Mouse (Mus musculus) hindbrain, postnatal 0 days (tissue): Measurements from ENCODE around the gene Myh7. TPM values are rescaled to one million over a fixed set of nuclear protein-coding genes. Genes with fewer than 3 reads are reported as not detected.
A peak's percentile ranks its signal among the peaks of the same experiment; 100 is the strongest.
"Not testable (repeated sequence)": the region's sequence is repeated elsewhere in the genome, so short reads cannot be mapped to it uniquely, and the experiment has no call there.

ENCODE experiments used
- ATAC-seq: fragments of 200-750 bp; cut with Nextera tagmentation; 2 replicates; pipeline ENCODE4 v1.8.0; 2017; ENCODE audit warnings: mild to moderate bottlenecking, moderate TSS enrichment, moderate library complexity
- DNase-seq: peaks from one replicate; pipeline ENCODE4 v3.0.0-alpha.2; 2015; ENCODE audit warnings: low spot score
- H3K27ac ChIP-seq: fragments of 300-500 bp; sonication (generic); 2 replicates; pipeline ENCODE4 v1.5.1; 2014; ENCODE audit warnings: mild to moderate bottlenecking
- H3K27me3 ChIP-seq: fragments of 300-500 bp; sonication (generic); 2 replicates; pipeline ENCODE4 v1.6.1; 2014; ENCODE audit warnings: low read length, mixed read lengths; ENCODE audit not compliant: insufficient read depth
- H3K36me3 ChIP-seq: fragments of 300-500 bp; sonication (generic); 2 replicates; pipeline ENCODE4 v1.6.1; 2014; ENCODE audit warnings: low read length, mixed read lengths; ENCODE audit not compliant: insufficient read depth
- H3K4me1 ChIP-seq: fragments of 300-500 bp; sonication (generic); 2 replicates; pipeline ENCODE4 v1.6.1; 2014; ENCODE audit warnings: antibody characterized with exemption, low read length, mixed read lengths; ENCODE audit not compliant: insufficient read depth
- H3K4me2 ChIP-seq: fragments of 300-500 bp; sonication (generic); 2 replicates; pipeline ENCODE4 v1.6.1; 2014; ENCODE audit warnings: low read depth, mild to moderate bottlenecking, low read length, moderate library complexity, mixed read lengths
- H3K4me3 ChIP-seq: fragments of 300-500 bp; sonication (generic); 2 replicates; pipeline ENCODE4 v1.5.1; 2014; ENCODE audit warnings: low read length
- H3K9ac ChIP-seq: fragments of 300-500 bp; sonication (generic); replicated peaks from 2 replicates; pipeline ENCODE4 v1.6.1; 2014; ENCODE audit warnings: mild to moderate bottlenecking, low read length, moderate library complexity, mixed read lengths
- H3K9me3 ChIP-seq: fragments of 300-500 bp; sonication (generic); 2 replicates; pipeline ENCODE4 v1.6.1; 2016; ENCODE audit warnings: low read length, mixed read lengths
- CTCF ChIP-seq: IDR thresholded peaks from 2 replicates; pipeline ENCODE4 v1.5.1; 2016; ENCODE audit warnings: antibody characterized with exemption, control low read depth, low read depth
- WGBS: fragments of 180-500 bp; shearing (Covaris S2); extraction: QIAGEN DNeasy Blood & Tissue Kit; methylation state at CpG from one replicate; pipeline ENCODE4 v1.1.7; 2014; 5-methylcytosine and 5-hydroxymethylcytosine counted together
- polyA plus RNA-seq: library from polyadenylated mRNA; unstranded; fragments of >200 nt; fragmentation: Nextera tagmentation; extraction: Ambion mirVana; gene quantifications from 2 replicates; pipeline ENCODE4 v1.2.1, GENCODE M21; 2015
- total RNA-seq: library from RNA; depleted of rRNA; stranded (reverse); fragments of >200 nt; gene quantifications from 2 replicates; pipeline ENCODE4 v1.2.3, GENCODE M21; 2014; rRNA removed

Gene Myh7
- total RNA-seq (1.3 and 2.0 TPM in 2 replicates), polyA plus RNA-seq (6.5 and 8.6 TPM in 2 replicates)

DNA sequence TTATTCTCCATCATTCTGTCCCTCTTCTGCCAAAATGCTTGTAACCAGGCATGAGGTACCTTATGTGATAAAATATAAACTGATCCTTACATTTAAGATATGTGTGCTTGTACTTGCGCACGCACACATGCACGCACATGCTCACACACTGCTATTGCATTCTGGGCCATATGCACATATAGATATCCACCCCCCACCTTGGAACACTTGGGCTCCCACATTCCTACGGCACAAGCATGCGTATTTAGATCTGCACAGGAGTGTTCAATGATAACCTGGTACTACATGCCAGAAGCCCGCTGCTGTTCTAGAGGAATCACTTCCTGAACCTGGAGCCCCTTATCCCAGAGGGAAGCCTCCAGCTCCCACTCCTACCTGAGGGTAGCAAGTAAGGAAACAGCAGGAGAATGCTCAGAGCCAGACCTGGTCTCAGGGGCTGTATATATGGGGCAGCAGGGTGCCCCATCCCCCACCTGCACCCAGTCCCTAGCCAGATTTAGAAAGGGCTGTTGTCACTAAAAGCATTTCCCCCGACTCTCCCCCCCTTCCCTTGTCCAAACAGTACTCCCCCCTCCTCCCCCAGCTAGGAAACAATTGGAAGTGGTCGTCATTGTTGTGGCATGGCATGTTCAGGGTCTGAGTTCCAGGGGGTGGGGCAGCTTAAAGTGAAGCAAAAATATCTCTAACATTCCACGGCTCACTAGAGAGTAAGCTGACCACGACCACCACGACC, at the start of gene Myh7:
Gene Myh7 (minus strand): TSS at position 491 of the 733 bp plus-strand sequence.
- ATAC-seq (no peak), DNase-seq (no peak)
- Histone ChIP-seq H3K4me1 (peaks cover 18% of the 10 kb centered on the region), H3K36me3 (no peaks in the 10 kb centered on the region), H3K27ac (peak within 1 kb of the TSS; percentile 87), H3K9me3 (no peaks in the 10 kb centered on the region), H3K27me3 (no peaks in the 10 kb centered on the region), H3K4me2 (no peak within 1 kb of the TSS), H3K9ac (peak within 1 kb of the TSS; percentile 25; the same call in 1 of the 2 replicates), H3K4me3 (no peak within 1 kb of the TSS)
- 55% methylated on average over 11 of the region's 11 CpGs for WGBS
- TF ChIP-seq CTCF, result no peak

DNA sequence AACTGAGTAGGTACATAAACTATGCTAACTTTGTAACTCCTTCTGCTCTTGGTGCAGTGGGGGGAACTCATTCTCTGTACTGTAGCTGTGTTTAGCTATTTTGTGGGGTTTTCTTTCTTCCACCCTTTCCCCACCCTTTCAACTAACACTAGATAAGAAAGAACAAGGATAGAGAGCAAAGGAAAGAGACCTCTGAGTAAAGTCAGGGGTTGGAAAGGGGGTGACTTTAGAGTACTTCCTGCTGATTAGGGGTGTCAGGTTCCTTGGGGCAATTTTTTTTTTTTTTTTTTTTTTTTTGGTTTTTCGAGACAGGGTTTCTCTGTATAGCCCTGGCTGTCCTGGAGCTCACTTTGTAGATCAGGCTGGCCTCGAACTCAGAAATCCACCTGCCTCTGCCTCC, 49.3 kb upstream of the Myh7 start:
- not testable (repeated sequence) for H3K9me3 ChIP-seq, H3K36me3 ChIP-seq, H3K4me1 ChIP-seq, ATAC-seq, H3K4me2 ChIP-seq, H3K9ac ChIP-seq, DNase-seq, H3K4me3 ChIP-seq, H3K27ac ChIP-seq, H3K27me3 ChIP-seq
- 78% methylated on average over 1 of the region's 2 CpGs for WGBS

DNA sequence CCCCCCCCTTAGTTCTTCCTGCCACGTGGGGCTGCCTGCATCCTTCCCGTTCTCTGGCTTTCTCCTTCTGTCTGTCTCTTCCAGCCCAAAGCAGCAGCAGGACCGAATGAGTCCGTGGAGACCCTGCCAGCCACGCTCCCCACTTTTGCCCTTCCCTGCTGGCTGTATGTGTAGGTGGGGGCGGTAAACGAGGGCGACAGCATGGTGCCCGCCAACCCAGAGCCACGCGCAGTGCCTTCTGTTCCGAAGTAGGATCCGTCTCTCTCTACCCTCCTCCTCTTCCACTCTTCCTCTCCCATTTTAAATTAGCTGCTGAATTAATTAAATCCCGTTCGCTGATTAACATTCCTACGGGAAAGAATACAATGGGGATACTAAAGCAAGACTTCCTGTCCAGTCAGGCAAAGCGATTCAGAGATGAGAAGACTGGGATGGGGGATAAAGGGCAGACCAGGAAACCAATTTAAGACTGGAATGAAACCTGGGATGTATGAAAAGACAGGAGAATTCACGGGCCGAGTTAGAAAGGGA, 38.3 kb upstream of the Myh7 start:
- peak overlapping the region; percentile 46 for H3K4me2 ChIP-seq
- H3K27me3 ChIP-seq, result no peaks in the 10 kb centered on the region
- H3K4me1 ChIP-seq, result peaks cover 16% of the 10 kb centered on the region
- ATAC-seq, result no peak
- no peak for TF ChIP-seq CTCF
- H3K27ac ChIP-seq, result 0 out of 2 replicates have a peak overlapping the region, but pooled peaks have one; percentile 20
- H3K9ac ChIP-seq, result peak overlapping the region; percentile 30; the same call in 1 of the 2 replicates
- H3K9me3 ChIP-seq, result no peaks in the 10 kb centered on the region
- 14% methylated on average over 19 of the region's 19 CpGs for WGBS
- H3K4me3 ChIP-seq, result no peak overlapping the region
- no peaks in the 10 kb centered on the region for H3K36me3 ChIP-seq
- DNase-seq, result no peak

DNA sequence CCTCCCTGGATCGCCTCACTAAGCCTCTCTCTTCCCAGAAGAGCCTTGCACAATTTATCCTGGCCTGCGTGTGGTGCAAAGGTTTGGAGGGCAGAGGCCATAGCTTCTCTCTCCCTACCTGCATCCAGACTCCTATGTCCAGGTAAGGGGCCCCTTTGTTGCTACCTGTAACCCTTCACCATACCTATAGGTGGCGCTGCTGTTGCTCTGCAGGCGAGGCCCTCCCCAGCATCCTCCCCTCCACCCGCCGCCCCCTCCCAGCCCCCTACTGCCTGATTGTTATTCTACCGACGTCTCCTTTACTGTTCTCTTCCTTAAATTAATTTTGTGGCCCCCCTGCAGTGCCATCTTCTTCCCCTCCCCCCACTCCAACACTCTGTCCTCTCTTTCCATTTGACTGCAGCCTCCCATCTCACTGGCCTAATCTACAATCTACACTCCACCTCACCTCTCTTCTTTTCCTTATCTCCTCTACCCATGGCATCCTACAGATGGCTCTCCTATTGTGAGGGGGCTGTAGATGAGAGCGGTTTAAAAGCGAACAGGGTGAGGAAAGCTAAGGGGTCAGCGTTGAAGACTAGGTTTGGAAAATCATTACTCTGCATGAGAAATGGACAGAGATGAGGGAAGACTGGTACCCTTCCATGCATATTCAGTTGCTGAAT, 34.7 kb upstream of the Myh7 start:
- H3K9ac ChIP-seq, result peak overlapping the region; percentile 22; the same call in 1 of the 2 replicates
- WGBS, result 6% methylated on average over 11 of the region's 11 CpGs
- peak overlapping the region; percentile 30; the same call in 1 of the 2 replicates for H3K4me2 ChIP-seq
- DNase-seq, result peak; percentile 85
- H3K9me3 ChIP-seq, result no peaks in the 10 kb centered on the region
- no peak overlapping the region for H3K4me3 ChIP-seq
- H3K27ac ChIP-seq, result peak overlapping the region; percentile 74
- H3K27me3 ChIP-seq, result no peaks in the 10 kb centered on the region
- ATAC-seq, result peak; percentile 70
- peak; percentile 73 for TF ChIP-seq CTCF
- no peaks in the 10 kb centered on the region for H3K36me3 ChIP-seq
- H3K4me1 ChIP-seq, result peaks cover 16% of the 10 kb centered on the region

DNA sequence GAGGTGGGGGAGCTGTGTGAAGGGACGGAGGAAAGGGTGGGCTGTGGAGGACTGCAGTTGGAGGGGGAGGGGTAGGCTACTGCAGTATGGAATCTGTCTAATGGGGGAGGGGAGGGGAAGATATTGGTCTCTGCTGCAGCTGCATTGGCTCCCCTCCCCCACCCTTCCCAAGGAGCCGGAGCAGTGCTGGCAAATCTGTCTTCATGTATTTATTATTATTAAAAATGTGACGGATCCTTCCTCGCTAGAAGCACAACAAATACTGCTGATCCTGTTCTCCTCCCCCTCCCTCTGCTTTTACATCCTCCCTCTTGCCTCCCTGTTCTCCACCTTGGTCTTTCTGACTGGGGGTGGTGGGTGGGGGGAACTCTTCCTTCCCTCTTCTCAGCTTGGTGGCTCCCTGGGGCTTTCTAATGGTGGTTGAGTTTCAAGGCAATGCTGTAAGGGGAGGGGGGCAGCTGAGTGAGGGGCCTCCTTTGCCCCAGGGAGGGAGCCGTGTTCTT, 34.0 kb upstream of the Myh7 start:
- no peak for TF ChIP-seq CTCF
- no peaks in the 10 kb centered on the region for H3K27me3 ChIP-seq
- no peaks in the 10 kb centered on the region for H3K36me3 ChIP-seq
- H3K9me3 ChIP-seq, result no peaks in the 10 kb centered on the region
- DNase-seq (peak; percentile 71), ATAC-seq (peak; percentile 68)
- peak overlapping the region; percentile 22 for H3K9ac ChIP-seq
- 7% methylated on average over 5 of the region's 5 CpGs for WGBS
- H3K27ac ChIP-seq, result peak overlapping the region; percentile 74
- peak overlapping the region; percentile 27; the same call in 1 of the 2 replicates for H3K4me2 ChIP-seq
- H3K4me1 ChIP-seq, result peaks cover 16% of the 10 kb centered on the region
- H3K4me3 ChIP-seq, result no peak overlapping the region

DNA sequence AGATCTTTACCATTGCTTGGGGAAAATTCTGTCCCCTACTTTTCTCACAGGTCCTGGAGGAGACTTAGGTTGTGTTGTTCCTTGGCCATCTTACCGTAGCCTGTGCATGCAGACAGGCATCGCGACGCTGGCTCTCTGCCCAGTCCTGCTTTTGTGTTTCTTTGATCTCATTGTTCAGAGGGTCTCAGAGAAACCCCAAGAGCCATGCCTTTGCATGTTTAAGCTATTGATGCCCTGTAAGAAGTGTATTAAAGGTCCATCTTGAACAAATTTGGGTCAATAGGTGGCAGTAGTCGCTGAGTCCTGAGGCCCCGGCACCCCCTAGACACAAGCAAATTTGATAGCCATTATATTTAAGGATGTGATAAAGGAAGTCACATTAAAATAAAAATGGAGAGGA, 33.2 kb upstream of the Myh7 start:
- peak; percentile 71 for TF ChIP-seq CTCF

More for the DNA sequence above, 33.2 kb upstream of the Myh7 start:
- Histone ChIP-seq H3K4me1 (peaks cover 10% of the 10 kb centered on the region), H3K4me3 (no peak overlapping the region), H3K9ac (no peak overlapping the region; the same call in 1 of the 2 replicates), H3K4me2 (no peak overlapping the region), H3K9me3 (no peaks in the 10 kb centered on the region), H3K27ac (peak overlapping the region; percentile 74), H3K36me3 (peaks cover 7% of the 10 kb centered on the region), H3K27me3 (no peaks in the 10 kb centered on the region)
- ATAC-seq (peak; percentile 33; the same call in 1 of the 2 replicates), DNase-seq (peak; percentile 69)
- 3% methylated on average over 6 of the region's 6 CpGs for WGBS
